Mouse (Mus musculus): Measurements from ENCODE around the gene Opcml. TPM values are rescaled to one million over a fixed set of nuclear protein-coding genes. Genes with fewer than 3 reads are reported as not detected.

The Opcml gene
- total RNA-seq, 2 experiments from 2014 or later = 210 to 230 TPM

DNA sequence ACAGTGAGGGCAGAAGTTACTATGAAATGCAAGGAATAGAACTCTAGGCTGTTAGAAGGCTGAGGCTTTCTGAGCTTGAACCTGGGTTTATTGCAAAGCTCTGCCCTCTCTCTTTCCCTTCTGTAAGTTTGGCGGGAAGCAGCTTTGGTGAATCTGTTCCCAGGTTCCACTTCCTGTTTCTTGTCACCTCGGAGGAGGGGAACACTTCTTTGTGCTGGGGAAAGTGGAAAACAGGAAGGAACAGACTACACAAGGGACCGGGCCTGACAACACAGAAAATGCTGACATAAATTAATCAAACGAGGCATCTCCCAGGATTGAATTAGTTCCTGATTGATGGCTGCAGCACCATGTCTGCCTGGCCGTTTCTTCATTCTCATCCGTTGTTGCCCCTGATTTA, 363.2 kb downstream of the Opcml start:
- no peak for DNase-seq (ENCODE audit: low spot score in 2 of 2)

GRCm38 (mm10) chr9:28157092-28157491, 366.5 kb downstream of the Opcml start:
- DNase-seq (ENCODE audit: low spot score in 2 of 2) = no peak

DNA sequence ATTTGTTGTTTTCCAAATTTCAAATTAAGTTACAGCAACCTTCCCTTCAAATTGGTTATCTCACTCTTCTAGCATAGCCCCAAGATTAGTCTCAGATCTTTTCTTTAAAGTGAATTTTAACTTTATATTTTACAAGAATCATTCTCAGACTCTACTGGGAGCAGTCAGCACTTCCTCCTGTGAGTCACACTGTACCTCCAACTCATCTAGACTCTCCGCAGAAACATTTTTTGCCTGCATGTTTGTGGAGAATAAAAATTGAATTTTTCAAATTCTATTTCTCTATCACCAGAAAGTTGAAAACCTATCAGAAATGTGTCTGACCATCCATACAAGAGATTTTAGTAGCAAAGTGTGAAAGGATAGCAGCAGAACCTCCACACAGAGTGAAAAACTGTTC, 370.4 kb downstream of the Opcml start:
- DNase-seq (ENCODE audit: low spot score in 2 of 2) = no peak

DNA sequence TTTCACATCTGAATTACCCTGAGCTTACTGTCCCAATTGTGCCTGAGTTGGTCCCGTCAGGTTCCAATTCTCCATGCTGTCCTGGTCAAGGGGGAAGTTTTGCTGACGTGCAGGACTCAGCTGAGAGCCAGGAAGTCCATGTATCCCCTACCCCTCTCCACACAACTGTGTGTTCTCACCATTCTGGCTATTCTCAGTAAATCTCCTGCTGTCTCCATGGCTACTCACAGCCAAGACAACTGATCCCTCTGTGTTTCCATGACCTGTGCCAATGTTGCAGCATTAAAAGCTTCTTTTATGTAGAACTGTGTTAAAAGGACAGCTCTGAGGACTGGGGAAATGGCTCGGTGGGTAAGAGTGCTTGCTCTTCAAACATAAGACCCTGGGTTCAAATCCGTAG, 373.4 kb downstream of the Opcml start:
- DNase-seq (ENCODE audit: low spot score in 2 of 2) = no peak

DNA sequence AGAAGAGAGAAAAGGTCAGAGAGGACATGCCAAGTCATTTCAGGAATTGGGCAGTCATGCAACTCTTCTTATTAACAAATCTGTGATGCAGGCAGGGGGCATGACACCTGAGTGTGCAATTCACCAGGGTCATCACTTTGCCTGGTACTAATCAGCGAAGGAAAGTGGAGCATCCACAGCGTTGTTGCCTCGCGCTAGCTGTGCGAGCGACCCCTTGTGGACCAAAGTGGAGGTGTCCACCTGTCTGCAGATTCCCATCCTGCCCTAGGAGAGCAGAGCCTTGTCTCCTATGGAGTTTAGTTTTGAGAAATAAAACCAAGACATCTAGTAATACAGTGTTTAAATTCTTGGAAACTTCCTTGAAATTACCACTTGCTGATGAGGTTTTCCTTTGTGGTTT, 381.3 kb downstream of the Opcml start:
- peak; percentile 62 to 80 for DNase-seq (ENCODE audit: low spot score in 2 of 2)

DNA sequence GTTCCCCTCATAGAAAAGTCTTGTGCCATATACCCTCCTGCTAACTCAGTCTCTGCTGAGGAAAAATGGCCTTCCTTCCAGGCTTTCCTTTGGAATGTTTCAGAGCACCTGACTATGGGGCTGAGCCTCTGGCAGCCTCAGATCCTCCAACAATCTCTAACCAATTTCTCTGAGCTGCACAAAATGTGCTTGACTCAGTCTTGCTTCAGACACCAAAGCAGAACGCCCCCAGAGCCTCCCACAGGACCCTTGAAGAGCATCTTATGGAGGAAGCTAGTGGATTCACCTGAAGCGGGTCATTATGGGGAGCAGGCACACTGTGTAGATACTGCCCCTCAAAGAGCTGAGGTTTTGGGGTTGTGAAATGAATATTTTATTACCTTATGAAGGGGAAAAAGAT, 386.5 kb downstream of the Opcml start:
- no peak for DNase-seq (ENCODE audit: low spot score in 2 of 2)

DNA sequence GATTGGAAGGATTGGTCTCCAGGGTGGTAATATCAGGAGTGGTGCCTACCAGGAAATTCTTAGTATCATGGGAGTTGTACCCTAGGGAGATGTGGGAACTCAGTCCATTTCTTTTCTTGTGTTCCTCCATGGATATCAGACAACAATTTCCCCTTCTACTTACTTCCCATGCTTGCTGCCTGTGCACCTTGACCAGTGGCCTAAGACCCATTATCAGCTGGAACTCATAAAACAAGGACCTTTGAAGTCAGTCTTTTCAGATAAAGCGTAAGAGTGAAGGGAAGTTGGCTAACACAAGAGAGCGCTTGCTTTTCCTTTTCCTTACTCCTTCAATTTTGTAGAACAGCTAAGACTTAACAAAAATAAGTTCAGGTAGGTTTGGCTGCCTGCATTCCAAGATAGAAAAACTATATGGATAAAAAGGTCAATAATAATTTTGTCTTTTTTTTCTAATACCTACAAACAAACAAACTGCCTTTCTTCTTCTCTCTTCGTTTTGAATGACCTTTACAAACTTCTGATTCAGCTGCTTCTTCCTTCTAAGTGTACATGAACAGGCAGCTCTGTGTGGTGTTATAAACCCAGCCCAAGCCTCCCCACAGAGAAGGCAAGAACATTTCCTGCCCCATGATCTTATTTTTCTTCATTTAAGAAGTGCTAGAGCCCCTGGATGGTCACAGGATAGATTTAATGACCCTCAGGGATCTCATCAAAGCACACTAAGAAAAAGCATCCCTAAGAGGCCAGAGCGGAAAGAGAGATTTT, 387.7 kb downstream of the Opcml start:
- DNase-seq (ENCODE audit: low spot score in 2 of 2) = no peak

DNA sequence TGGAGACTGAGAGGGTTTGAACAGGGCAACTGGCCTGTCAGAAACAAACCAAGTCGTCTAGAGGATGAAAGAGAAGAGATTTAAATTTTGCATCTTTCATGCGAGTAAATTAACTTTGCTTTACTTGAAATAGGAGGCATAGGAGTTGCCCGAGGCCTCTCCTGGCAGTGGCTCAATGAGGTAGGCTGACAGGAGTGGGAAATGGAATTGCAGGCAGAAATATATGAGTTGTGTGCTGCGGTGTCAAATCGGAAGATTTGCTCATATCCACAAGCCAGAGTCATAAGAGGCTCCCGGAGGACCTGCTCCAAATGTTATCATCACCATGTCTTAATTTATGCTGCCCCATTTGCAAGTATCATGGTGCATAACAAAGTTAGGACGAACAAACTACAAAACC, 391.3 kb downstream of the Opcml start:
- peak in 1 of 2 experiments; percentile 31 for DNase-seq (ENCODE audit: low spot score in 2 of 2)

DNA sequence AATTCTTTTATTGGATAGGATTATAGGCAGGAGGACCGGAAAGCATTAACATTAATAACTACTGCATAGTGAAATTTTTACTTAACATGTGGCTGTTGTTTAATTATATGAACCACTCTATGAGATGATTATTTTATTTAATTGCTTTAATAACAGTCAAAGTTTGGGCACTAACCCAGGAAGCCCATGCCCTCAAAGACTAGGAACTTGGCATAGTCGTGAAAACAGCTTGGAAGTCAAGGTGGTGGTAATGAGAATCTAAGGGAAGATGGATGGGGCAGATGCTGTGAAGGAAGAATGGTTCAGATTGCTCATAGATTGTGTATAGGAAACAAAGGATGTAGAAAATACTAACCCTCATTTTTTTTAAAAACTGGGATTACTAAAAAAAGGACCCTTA, 399.7 kb downstream of the Opcml start:
- no peak for DNase-seq (ENCODE audit: low spot score in 2 of 2)

GRCm38 (mm10) chr9:28190751-28191150, 400.2 kb downstream of the Opcml start:
- no peak for DNase-seq (ENCODE audit: low spot score in 2 of 2)

DNA sequence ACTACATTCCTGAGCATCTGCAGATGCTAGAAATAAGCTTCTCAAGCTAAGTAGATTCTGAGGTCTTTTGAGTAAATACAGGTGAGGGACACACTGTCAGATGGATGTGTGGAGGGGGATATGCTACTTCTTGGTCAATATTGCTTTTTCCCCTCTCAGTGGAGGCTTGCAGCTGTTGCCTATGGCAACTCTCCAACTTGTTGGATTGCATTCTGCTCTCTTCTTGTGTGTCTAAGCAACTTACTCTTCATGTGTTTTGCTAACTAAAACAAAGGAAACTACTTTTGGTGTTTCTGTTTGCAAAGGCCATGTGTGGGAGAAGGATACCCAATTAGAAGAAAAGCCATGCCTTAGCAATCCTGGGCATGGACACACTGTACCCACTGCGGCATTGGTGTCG, 406.0 kb downstream of the Opcml start:
- DNase-seq (ENCODE audit: low spot score in 2 of 2) = no peak

- DNase-seq (ENCODE audit: low spot score in 2 of 2) = no peak
Observed at GRCm38 (mm10) chr9:28197061-28197460, 406.5 kb downstream of the Opcml start.

GRCm38 (mm10) chr9:28197631-28198030, 407.1 kb downstream of the Opcml start:
- DNase-seq (ENCODE audit: low spot score in 2 of 2) = peak; percentile 71 to 72

DNA sequence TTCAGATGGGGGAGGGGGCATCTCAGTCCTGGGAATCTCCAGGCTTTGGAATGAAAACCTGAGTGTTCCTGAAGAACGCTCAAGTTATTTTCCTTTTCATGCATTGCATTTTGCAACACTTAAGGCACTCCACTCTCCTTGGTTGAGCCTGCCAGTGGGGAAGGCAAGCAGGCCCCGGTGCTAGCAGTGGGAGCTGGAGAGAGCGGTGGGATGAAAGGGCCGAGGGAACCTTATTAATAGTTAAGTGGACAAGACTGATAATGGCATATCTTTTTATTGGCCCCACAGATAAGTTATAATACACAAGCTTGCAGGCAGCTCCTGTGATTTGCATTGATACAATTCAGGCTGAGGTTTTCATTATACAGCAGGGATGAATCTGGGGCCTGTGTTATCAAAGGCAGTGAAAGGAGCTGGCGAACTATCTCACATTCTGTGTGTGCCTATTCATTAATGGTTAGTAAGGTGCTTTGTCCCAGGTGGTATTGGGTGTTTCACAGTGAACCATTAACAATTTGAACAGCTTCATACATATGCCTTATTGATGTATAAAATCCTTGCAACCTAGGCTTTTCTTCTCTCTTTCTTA, 407.6 kb downstream of the Opcml start:
- no peak for DNase-seq (ENCODE audit: low spot score in 2 of 2)

DNA sequence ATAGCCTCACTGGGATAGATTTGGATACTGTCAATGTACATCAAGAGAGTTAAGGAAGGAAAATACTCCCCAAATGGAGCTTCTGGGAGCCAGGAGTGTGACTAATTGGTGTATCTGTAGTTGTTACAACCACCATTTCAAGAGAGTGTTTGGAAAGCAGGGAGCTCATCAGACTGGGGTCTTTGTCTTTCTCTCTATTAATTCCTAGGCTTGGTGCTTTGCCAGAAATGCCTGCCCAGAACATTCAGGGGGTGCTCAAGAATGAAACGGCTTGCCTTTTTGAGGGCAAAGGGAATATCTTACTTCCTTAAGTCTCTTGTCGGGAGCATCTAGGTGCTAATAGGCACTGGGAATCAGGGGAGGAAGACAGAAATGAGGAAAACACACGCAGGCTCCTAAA, 416.9 kb downstream of the Opcml start:
- DNase-seq (ENCODE audit: low spot score in 2 of 2) = no peak

DNA sequence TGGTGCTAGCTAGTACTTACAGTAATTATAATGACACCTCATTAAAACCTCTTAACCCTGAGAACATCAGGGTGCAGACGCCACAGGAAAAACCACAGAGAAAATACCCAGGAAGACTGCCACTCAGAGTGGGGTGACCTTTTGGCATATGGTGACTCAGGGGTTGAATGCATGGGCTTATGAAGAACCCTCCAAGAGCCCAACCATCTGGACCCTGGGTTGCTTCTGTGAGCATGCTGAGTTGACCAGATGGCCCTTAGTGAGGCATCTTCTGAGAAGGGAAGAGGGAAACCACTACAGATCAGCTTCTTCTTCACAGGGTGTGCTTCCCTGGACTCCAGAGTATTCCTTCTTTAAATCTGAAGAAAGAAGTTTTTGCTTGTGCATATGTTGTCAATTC, 418.1 kb downstream of the Opcml start:
- no peak for DNase-seq (ENCODE audit: low spot score in 2 of 2)

DNA sequence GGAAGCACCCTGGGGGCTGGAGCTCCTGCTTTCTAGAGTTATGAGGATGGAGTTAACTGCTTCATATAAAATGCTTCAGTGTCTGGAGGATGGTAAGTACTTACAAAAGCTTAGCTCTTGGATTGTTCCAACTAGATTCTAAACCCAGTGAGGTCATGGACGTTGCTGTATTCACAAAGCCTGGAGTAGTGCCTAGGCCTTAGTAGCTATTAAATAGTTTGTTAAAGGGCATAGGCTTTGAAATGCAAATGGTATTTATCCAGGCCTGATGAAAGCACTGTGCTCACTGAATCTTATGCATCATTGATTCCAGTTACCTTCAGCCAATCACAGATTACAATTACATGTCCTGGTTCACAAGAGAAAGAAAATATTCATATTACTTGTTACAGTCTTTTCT, 421.3 kb downstream of the Opcml start:
- DNase-seq (ENCODE audit: low spot score in 2 of 2) = no peak

- no peak for DNase-seq (ENCODE audit: low spot score in 2 of 2)
Observed at GRCm38 (mm10) chr9:28213893-28214292, 423.3 kb downstream of the Opcml start.

GRCm38 (mm10) chr9:28218026-28218646, 427.6 kb downstream of the Opcml start:
- peak; percentile 26 to 38 for DNase-seq (ENCODE audit: low spot score in 2 of 2)

- DNase-seq (ENCODE audit: low spot score in 2 of 2) = no peak
Observed at GRCm38 (mm10) chr9:28222726-28223125, 432.2 kb downstream of the Opcml start.

- DNase-seq (ENCODE audit: low spot score in 2 of 2) = peak; percentile 41 to 53
Observed at GRCm38 (mm10) chr9:28225824-28226569, 435.4 kb downstream of the Opcml start.

DNA sequence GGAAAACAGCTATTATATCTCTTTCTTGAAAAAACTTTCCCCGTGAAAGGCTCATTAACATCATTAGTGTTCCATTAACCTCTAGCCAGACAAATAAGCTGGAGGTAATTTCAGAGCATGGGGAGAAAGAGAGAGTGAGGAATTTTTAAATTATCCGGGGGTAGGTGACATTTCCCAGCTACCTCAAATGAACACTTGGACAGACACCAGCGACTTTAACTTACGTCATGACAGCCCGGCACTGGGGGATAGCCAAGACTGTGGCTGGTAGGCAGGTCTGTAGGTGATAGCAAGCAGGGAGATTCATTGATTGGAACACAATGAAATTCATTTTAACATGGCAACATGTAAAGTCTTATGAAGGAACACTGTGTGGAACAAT, 436.0 kb downstream of the Opcml start:
- peak; percentile 47 to 57 for DNase-seq (ENCODE audit: low spot score in 2 of 2)

All from left cerebral cortex, adult 18-20 months (tissue).